Mouse (Mus musculus): ENCODE measurements around the gene Pald1.
A peak's percentile ranks its signal among the peaks of the same experiment; 100 is the strongest.

The Pald1 gene

GRCm38 (mm10) chr10:61336592-61336991, 46.7 kb downstream of the Pald1 start:
- DNase-seq (ENCODE audit: low read depth in 1 of 2, low spot score in 2 of 2), result no peak

DNA sequence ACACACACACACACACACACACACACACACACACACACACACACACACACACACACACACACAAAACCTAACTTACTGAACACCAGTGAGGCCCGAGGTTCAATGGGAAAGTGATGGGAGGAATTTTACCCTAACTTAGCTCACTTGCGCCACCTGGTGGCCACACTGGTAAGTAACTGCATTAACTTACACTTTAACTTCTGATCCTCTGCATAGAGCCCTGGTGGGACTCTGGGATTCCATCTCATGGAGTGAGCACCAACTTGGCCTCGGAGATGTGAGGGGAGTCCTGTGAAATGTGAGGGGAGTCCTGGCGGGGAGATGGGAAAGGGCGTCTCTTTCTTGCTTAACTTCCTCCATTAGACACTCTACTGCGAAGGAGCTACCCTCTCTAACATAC, 47.2 kb downstream of the Pald1 start:
- DNase-seq (ENCODE audit: low read depth in 1 of 2, low spot score in 2 of 2), result peak; percentile 14 to 49

DNA sequence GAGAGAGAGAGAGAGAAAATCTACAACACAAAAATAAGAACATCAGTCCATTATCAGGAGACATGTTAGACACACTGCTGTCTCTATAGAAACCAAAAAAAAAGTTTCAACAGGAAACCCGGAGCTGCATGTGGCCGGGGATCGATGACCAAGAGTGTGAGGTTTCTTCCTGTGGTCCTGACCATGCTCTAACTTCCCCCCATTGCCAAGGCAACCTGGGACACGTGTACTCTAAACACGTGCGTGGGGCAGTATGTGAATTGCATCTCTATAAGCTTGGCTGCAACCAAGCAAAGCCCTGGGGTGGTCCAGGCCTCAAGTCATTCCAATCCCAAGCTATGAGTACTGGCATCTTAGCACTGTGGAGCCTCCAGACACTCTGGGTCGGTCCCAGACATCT, 48.8 kb downstream of the Pald1 start:
- DNase-seq (ENCODE audit: low read depth in 1 of 2, low spot score in 2 of 2), result no peak

GRCm38 (mm10) chr10:61331046-61331445, 52.3 kb downstream of the Pald1 start:
- DNase-seq (ENCODE audit: low read depth in 1 of 2, low spot score in 2 of 2), result no peak

GRCm38 (mm10) chr10:61328927-61329326, 54.4 kb downstream of the Pald1 start:
- no peak for DNase-seq (ENCODE audit: low read depth in 1 of 2, low spot score in 2 of 2)

DNA sequence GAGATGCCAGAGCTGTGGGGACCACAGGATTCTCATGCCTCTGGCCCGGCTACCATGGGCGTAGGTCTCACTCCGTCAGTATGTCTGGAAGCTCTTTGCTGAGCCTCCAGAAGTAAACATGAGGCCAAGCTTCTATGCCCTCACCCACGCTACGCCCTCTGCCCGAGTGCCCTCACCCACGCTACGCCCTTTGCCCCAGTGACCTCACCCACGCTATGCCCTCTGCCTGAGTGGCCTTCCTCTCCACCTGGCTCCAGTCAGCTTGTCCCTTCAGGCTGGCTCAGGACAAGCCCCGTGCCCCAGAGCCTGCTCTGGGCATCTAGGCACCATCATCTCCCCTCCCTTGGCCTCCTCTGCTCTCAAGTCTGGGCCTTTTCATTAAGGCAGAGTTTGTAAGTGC, 55.8 kb downstream of the Pald1 start:
- DNase-seq (ENCODE audit: low read depth in 1 of 2, low spot score in 2 of 2), result no peak

DNA sequence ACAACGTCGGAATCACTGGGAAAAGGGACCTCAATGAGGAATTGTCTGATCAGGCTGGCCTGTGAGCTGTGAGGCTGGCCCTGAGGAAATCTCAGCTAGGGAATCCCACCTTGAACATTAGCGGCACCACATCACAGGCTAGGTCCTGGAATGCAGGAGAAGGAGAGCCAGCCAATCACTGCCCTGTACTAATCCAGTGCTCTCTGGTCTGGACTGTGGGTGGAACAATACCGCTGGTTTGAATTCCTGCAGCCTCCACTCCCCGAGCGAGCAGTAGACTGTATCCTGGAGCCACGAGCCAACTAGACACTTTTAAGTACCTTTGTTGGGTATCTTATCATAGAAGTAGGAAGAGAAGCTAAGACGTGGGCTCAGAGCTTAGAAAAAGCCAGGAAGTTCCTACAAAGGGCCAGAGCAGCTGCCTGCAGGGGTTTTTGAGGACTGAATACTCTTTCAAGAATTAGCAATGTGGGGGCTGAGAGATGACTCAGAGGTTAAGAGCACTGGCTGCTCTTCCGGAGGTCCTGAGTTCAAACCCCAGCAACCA, 57.5 kb downstream of the Pald1 start:
- no peak for DNase-seq (ENCODE audit: low read depth in 1 of 2, low spot score in 2 of 2)

- DNase-seq (ENCODE audit: low read depth in 1 of 2, low spot score in 2 of 2), result no peak
Measured at GRCm38 (mm10) chr10:61324717-61325116, 58.6 kb downstream of the Pald1 start.

GRCm38 (mm10) chr10:61318527-61318926, 64.8 kb downstream of the Pald1 start:
- no peak for DNase-seq (ENCODE audit: low read depth in 1 of 2, low spot score in 2 of 2)

GRCm38 (mm10) chr10:61315324-61315880, 67.9 kb downstream of the Pald1 start:
- no peak for DNase-seq (ENCODE audit: low read depth in 1 of 2, low spot score in 2 of 2)

GRCm38 (mm10) chr10:61313750-61314149, 69.6 kb downstream of the Pald1 start:
- DNase-seq (ENCODE audit: low read depth in 1 of 2, low spot score in 2 of 2), result no peak

DNA sequence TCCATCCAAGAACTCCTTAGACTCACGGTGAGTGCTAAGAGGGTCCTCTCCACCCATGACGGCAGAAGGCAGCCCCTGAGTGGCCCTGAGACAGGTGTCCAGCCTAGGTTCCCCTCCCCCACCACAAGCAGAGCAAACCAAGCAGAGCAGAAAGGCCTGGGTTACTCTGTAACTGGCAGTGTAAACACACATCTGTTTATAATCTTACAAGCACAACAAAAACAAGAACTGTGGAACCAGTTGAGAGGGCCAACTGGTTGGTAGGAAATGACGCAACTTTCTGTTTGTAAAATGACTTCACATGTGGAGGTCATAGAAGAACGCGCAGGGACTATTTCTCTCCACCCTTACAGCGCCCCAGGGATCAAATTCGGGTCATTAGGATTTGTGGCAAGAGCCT, 70.6 kb downstream of the Pald1 start:
- no peak for DNase-seq (ENCODE audit: low read depth in 1 of 2, low spot score in 2 of 2)

- DNase-seq (ENCODE audit: low read depth in 1 of 2, low spot score in 2 of 2), result no peak
Measured at GRCm38 (mm10) chr10:61312159-61312558, 71.2 kb downstream of the Pald1 start.

DNA sequence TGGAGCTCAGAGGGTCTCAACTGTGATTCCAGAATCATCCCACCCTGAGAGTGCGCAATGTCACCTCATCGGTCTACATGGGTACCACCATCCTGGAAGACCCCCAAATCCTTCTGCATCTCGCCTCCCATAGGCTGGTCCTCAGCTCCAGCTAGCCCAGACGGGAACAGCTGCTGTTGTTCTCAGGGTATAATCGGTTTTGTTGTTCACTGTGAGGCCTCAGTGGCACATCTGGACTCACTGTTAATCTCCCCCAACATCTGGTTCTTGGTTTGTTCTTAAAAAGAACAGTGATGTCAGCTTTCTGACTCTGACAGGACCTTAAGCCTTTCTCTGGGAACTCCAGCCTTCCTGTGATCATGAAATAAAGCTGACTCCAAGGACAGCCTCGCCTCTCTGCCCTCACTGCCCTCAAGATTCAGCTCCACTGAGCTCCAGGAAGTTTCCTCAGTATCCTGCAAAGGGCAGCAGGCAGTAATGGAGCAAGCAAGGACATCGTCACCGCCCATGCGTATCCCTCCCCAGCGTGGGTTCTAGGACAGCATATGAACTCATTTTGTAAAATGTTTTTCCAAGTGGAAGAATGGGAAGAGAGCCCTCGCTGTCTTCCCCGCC, 74.5 kb downstream of the Pald1 start:
- DNase-seq (ENCODE audit: low read depth in 1 of 2, low spot score in 2 of 2), result no peak

DNA sequence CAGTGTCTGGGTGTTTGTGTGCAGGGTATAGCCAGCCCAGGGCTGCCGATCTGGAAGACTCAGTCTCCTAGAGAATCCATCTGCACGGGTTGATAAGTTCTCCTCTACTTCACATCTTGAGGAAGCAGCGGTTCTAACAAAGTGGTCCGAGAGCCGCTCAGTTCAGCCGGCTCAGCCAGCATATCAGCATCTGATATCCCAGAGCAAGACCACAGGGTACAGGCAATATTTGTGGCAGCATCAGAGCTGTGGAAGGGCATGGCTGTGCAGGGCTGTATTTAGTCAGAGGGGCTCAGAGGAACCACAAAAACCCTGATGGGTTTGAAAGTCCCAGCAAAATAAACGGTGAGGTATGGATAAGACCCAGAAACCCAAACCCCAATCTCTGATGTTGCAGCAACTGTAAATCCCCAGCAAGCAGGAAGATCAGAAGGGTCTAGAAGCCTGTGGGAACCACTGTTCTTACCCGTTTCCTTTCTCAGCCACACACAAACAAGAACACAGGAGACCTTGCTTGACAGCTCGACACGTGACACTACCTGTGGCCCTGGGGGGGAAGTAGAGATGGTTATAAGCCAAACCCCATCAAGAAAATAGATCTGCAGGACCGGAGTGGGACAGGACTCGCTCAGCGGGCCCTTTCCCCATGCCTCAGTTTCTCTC, 77.3 kb downstream of the Pald1 start:
- no peak for DNase-seq (ENCODE audit: low read depth in 1 of 2, low spot score in 2 of 2)

DNA sequence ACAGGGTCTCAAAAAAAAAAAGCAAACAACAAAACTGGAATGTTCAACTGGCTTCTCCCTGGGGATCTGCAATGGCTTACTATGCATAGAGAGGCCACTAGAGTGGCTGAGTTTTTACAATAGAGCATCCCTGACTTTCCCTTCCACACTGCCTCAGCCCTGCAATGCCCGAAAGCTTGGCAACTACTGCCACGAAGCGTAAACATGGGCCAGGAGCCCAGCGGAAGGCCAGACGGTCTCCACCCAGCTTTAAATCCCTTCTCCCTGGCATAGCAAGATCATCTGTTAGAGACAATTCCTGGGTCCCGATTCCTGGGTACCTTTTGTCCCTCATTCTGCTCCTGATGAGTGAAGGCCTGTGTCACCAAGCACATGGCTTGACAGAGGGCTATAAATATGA, 79.3 kb downstream of the Pald1 start:
- no peak for DNase-seq (ENCODE audit: low read depth in 1 of 2, low spot score in 2 of 2)

DNA sequence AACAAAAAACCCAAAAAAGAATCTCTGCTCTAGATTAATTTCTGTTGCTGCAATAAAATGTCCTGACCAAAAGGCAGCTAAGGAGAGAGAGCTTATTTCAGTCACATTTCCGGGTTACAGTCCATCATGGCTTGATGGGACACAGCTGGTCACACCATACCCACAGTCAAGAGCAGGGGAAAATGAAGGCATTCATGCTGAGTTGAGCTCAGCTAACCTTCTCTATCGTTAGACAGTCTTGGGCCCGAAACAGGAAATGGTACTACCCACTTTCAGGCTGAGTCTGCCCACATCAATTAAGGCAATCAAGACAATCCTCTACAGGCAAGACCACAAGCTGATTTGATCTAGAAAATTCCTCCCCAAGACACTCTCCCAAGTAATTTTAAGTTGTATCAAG, 82.3 kb downstream of the Pald1 start:
- DNase-seq (ENCODE audit: low read depth in 1 of 2, low spot score in 2 of 2), result no peak

- no peak for DNase-seq (ENCODE audit: low read depth in 1 of 2, low spot score in 2 of 2)
Measured at GRCm38 (mm10) chr10:61297477-61297876, 85.9 kb downstream of the Pald1 start, which contains the start of gene Prf1. Gene Prf1 (plus strand): TSS chr10:61297833.

DNA sequence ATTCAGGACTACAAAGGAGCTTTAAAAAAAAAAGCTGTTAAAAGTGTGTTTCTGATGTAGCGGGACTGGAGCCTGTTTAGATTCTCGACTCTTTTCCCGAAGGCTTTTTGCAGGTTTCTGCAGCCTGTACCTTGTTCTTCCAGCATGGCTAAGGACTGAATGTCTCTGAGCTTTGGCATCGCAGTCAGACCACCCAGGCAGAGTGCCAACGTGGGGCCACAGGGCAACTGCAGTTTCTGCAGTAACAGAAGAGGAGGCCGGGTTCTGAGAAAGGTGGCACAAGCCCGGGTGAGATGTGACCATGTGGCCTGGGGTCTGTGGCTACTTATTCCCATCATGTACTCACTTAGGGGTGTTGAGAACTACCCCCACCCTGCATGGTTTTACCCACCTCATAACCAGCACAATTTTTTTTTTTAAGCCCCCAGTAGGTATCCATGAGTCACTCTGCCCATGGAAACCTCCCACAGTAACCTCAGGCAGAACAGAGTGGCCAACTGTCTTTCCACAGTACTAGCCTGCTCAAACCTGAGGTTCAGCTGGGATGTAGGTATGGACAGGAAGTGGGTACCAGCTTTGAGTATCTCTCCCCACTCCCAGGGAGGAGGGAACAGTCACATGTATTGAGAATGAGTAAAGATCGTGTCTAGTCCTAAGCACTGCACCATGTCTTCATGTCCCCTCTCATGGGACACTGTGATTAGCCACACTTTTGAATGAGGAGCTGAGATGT, 86.5 kb downstream of the Pald1 start:
- no peak for DNase-seq (ENCODE audit: low read depth in 1 of 2, low spot score in 2 of 2)

- no peak for DNase-seq (ENCODE audit: low read depth in 1 of 2, low spot score in 2 of 2)
Measured at GRCm38 (mm10) chr10:61294242-61294641, 89.1 kb downstream of the Pald1 start.

- no peak for DNase-seq (ENCODE audit: low read depth in 1 of 2, low spot score in 2 of 2)
Measured at GRCm38 (mm10) chr10:61290479-61290878, 92.9 kb downstream of the Pald1 start.

DNA sequence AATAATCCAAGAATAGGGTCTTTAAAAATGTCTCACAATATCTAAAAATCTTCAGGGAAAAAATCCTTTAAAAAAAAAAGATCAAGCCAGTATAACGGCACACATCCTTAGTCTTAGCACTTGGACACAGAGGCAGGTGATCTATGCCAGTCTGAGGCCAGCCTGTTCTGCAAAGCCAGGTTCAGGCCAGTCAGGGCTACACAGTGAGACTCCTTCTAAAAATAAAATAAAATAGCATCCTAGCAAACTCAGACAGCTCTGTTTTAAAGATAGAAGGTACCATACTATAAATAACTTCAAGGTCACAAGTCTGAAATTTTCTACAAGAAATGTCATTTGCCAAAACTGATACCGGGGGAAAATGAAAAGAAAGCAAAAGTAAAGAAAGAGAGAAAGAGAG, 93.3 kb downstream of the Pald1 start:
- DNase-seq (ENCODE audit: low read depth in 1 of 2, low spot score in 2 of 2), result no peak
